Mouse (Mus musculus) CH12.LX (cell line): ENCODE measurements around the gene Setd6. TPM values are rescaled to one million over a fixed set of nuclear protein-coding genes. Genes with fewer than 3 reads are reported as not detected.

ENCODE experiments used
- DNase-seq: peaks from one replicate; pipeline ENCODE4 v3.0.0-alpha.2; 2013; ENCODE audit errors: extremely low read depth
- H3K27ac ChIP-seq: 2 replicates; pipeline ENCODE4 v1.5.1; 2012; ENCODE audit warnings: low read depth, mild to moderate bottlenecking, control low read depth, moderate library complexity; ENCODE audit not compliant: insufficient read depth
- H3K27me3 ChIP-seq: replicated peaks from 2 replicates; pipeline ENCODE3; 2012; ENCODE audit warnings: inconsistent platforms
- H3K36me3 ChIP-seq, 2 experiments: replicated peaks in 1 of 2; 2 replicates each; pipeline versions ENCODE3 to v1.6.1; 2012; ENCODE audit warnings: inconsistent platforms in 1 of 2, low read length in 1 of 2, mild to moderate bottlenecking in 1 of 2, mixed read lengths in 1 of 2, moderate library complexity in 1 of 2; ENCODE audit not compliant: control insufficient read depth in 1 of 2, insufficient read depth in 1 of 2
- H3K4me1 ChIP-seq, 2 experiments: 2 replicates each; pipeline ENCODE4 v1.6.1; 2012; ENCODE audit warnings: inconsistent platforms in 1 of 2, moderate library complexity in 1 of 2; ENCODE audit not compliant: insufficient read depth in 2 of 2, control insufficient read depth in 1 of 2
- H3K4me2 ChIP-seq: 2 replicates; pipeline ENCODE4 v1.6.1; 2012; ENCODE audit warnings: low read depth, mild to moderate bottlenecking, control low read depth; ENCODE audit not compliant: poor library complexity, insufficient read depth, severe bottlenecking
- H3K4me3 ChIP-seq, 3 experiments: fragments of 150-350 bp in 1 of 3; sonication (generic) in 1 of 3; replicated peaks in 1 of 3; 2 replicates each; pipeline versions ENCODE3 to v1.5.1; 2011 to 2012; ENCODE audit warnings: low read depth in 2 of 3, low read length in 2 of 3, mild to moderate bottlenecking in 2 of 3, moderate library complexity in 2 of 3, control low read depth in 1 of 3, improper control_type of control experiment in 1 of 3, inconsistent platforms in 1 of 3, mixed read lengths in 1 of 3; ENCODE audit not compliant: poor library complexity in 1 of 3
- H3K79me2 ChIP-seq: replicated peaks from 2 replicates; pipeline ENCODE4 v1.6.1; 2012; ENCODE audit warnings: mild to moderate bottlenecking, moderate library complexity; ENCODE audit not compliant: control insufficient read depth, poor library complexity, insufficient read depth, severe bottlenecking; ENCODE audit errors: extremely low read depth
- H3K9ac ChIP-seq: 2 replicates; pipeline ENCODE4 v1.6.1; 2012; ENCODE audit warnings: low read depth, mild to moderate bottlenecking, control low read depth, moderate library complexity; ENCODE audit not compliant: insufficient read depth
- H3K9me3 ChIP-seq: replicated peaks from 2 replicates; pipeline ENCODE3; 2012; ENCODE audit warnings: low read length, inconsistent platforms, mixed read lengths
- CTCF ChIP-seq, 2 experiments: IDR thresholded peaks in 1 of 2; conservative IDR thresholded peaks in 1 of 2; 2 replicates each; pipeline ENCODE4 v1.5.1; 2011 to 2012; ENCODE audit warnings: low read depth in 2 of 2, low read length in 2 of 2, improper control_type of control experiment in 1 of 2, inconsistent platforms in 1 of 2, mild to moderate bottlenecking in 1 of 2, moderate library complexity in 1 of 2
- E2F4 ChIP-seq: IDR thresholded peaks from 2 replicates; pipeline ENCODE4 v1.6.1; 2011; ENCODE audit warnings: low read depth, low read length, improper control_type of control experiment; ENCODE audit not compliant: insufficient replicate concordance
- ELF1 ChIP-seq: IDR thresholded peaks from 2 replicates; pipeline ENCODE4 v1.6.1; 2014; ENCODE audit warnings: low read depth, mild to moderate bottlenecking, inconsistent platforms, low read length, improper control_type of control experiment
- HCFC1 ChIP-seq: IDR thresholded peaks from 2 replicates; pipeline ENCODE4 v1.6.1; 2012; ENCODE audit warnings: low read depth, mild to moderate bottlenecking, inconsistent platforms, low read length, improper control_type of control experiment
- JUN ChIP-seq: IDR thresholded peaks from 2 replicates; pipeline ENCODE4 v1.6.1; 2011; ENCODE audit warnings: low read depth, mild to moderate bottlenecking, low read length, improper control_type of control experiment, moderate library complexity; ENCODE audit not compliant: insufficient read depth
- MEF2A ChIP-seq: IDR thresholded peaks from 2 replicates; pipeline ENCODE4 v1.6.1; 2014; ENCODE audit warnings: low read depth, mild to moderate bottlenecking, inconsistent platforms, low read length, improper control_type of control experiment, borderline replicate concordance
- MYC ChIP-seq: IDR thresholded peaks from 2 replicates; pipeline ENCODE4 v1.6.1; 2011; ENCODE audit warnings: low read depth, mild to moderate bottlenecking, improper control_type of control experiment, low read length
- NRF1 ChIP-seq: IDR thresholded peaks from 2 replicates; pipeline ENCODE4 v1.6.1; 2014; ENCODE audit warnings: low read depth, mild to moderate bottlenecking, inconsistent platforms, low read length, improper control_type of control experiment, moderate library complexity
- RAD21 ChIP-seq: IDR thresholded peaks from 2 replicates; pipeline ENCODE4 v1.6.1; 2011; ENCODE audit warnings: low read depth, mild to moderate bottlenecking, low read length, improper control_type of control experiment, moderate library complexity
- RCOR1 ChIP-seq: conservative IDR thresholded peaks from 2 replicates; pipeline ENCODE4 v1.6.1; 2012; ENCODE audit warnings: low read depth, mild to moderate bottlenecking, inconsistent platforms, low read length, improper control_type of control experiment
- SMC3 ChIP-seq: IDR thresholded peaks from 2 replicates; pipeline ENCODE4 v1.6.1; 2011; ENCODE audit warnings: low read depth, low read length, improper control_type of control experiment
- USF1 ChIP-seq: IDR thresholded peaks from 2 replicates; pipeline ENCODE4 v1.6.1; 2014; ENCODE audit warnings: low read depth, mild to moderate bottlenecking, inconsistent platforms, low read length, improper control_type of control experiment
- USF2 ChIP-seq: conservative IDR thresholded peaks from 2 replicates; pipeline ENCODE4 v1.6.1; 2011; ENCODE audit warnings: low read depth, low read length, improper control_type of control experiment
- ZC3H11A ChIP-seq: IDR thresholded peaks from 2 replicates; pipeline ENCODE4 v1.6.1; 2012; ENCODE audit warnings: low read depth, mild to moderate bottlenecking, inconsistent platforms, low read length, improper control_type of control experiment
- ZKSCAN1 ChIP-seq: IDR thresholded peaks from 2 replicates; pipeline ENCODE4 v1.6.1; 2012; ENCODE audit warnings: low read depth, inconsistent platforms, low read length, improper control_type of control experiment, borderline replicate concordance
- dilution Hi-C: fragments of 300-500 bp; cut with MboI; formaldehyde crosslinking; loops from 2 replicates; pipeline ENCODE4 v1.14.3; 2020; ENCODE audit warnings: low sequenced_read_pairs; ENCODE audit not compliant: extremely low pct_unique_long_range_greater_than_20kb, extremely low pct_ligation_motif_present
- in situ Hi-C: fragments of 300-500 bp; cut with MboI; formaldehyde crosslinking; loops from 3 replicates; pipeline ENCODE4 v1.14.3; 2019; ENCODE audit warnings: low sequenced_read_pairs, low pct_ligation_motif_present, low pct_unique_long_range_greater_than_20kb, mixed read lengths
- polyA plus RNA-seq: library from polyadenylated mRNA; unstranded; fragments of >175 nt; gene quantifications from 2 replicates; pipeline ENCODE4 v1.2.1, GENCODE M21; 2012; ENCODE audit warnings: low read depth; ENCODE audit not compliant: insufficient read length
- total RNA-seq, 2 experiments: library from RNA; depleted of rRNA; stranded (reverse); fragments of 300-350 nt in 1 of 2; fragments of >200 nt in 1 of 2; gene quantifications; 2 replicates each; pipeline ENCODE4 v1.2.3; 2012 to 2014

Setd6 gene
- total and polyA plus RNA-seq, 3 experiments, result 29.6 to 50.6 (median 29.7) TPM

- TF ChIP-seq JUN (no peak), USF2 (no peak), SMC3 (peak; percentile 76), MYC (0 out of 2 replicates have a peak, but pooled peaks have one; percentile 22), CTCF (conservative IDR thresholded peaks at IDR 0.05 in 1 of 2, IDR thresholded peaks at IDR 0.05 in 1 of 2; ENCODE audit: low read depth in 2 of 2, low read length in 2 of 2) (peak; percentile 82 to 87), ELF1 (0 out of 2 replicates have a peak, but pooled peaks have one; percentile 15), RAD21 (peak; percentile 44), ZC3H11A (0 out of 2 replicates have a peak, but pooled peaks have one; percentile 2), MEF2A (0 out of 2 replicates have a peak, but pooled peaks have one; percentile 34)
- H3K79me2 ChIP-seq, result no peaks in the 10 kb centered on the region
- in situ Hi-C loops (no loop called here), dilution Hi-C loops (no loop called here)
- peak; percentile 79 for DNase-seq
- peaks cover 8 to 17% of the 10 kb centered on the region in 2 experiments for H3K36me3 ChIP-seq
- H3K4me3 ChIP-seq, result no peak overlapping the region
- H3K27ac ChIP-seq, result no peak overlapping the region
- no peaks in the 10 kb centered on the region for H3K27me3 ChIP-seq
- H3K9ac ChIP-seq, result no peak overlapping the region
- H3K4me2 ChIP-seq, result no peak overlapping the region
- H3K4me1 ChIP-seq, result peaks cover 7 to 32% of the 10 kb centered on the region in 2 experiments
- H3K9me3 ChIP-seq, result no peaks in the 10 kb centered on the region
Measured at GRCm38 (mm10) chr8:95713100-95714010, 2.3 kb upstream of the Setd6 start.

- Histone ChIP-seq H3K9me3 (no peaks in the 10 kb centered on the region), H3K27ac (no peak overlapping the region), H3K36me3 (peaks cover 16 to 26% of the 10 kb centered on the region in 2 experiments), H3K4me2 (no peak overlapping the region), H3K27me3 (no peaks in the 10 kb centered on the region), H3K9ac (no peak overlapping the region), H3K4me1 (peaks cover 7 to 32% of the 10 kb centered on the region in 2 experiments), H3K4me3 (no peak overlapping the region), H3K79me2 (no peaks in the 10 kb centered on the region)
- TF ChIP-seq NRF1 (no peak), E2F4 (no peak), SMC3 (no peak), HCFC1 (no peak), RCOR1 (no peak), ZKSCAN1 (no peak), USF1 (no peak)
- in situ Hi-C loops, result no loop called here
- dilution Hi-C loops, result no loop called here
- DNase-seq, result no peak
Measured at GRCm38 (mm10) chr8:95714367-95714766, 1.3 kb upstream of the Setd6 start.
